Mouse (Mus musculus): ENCODE results near the gene Usp5. TPM values are rescaled to one million over a fixed set of nuclear protein-coding genes. Genes with fewer than 3 reads are reported as not detected.

Usp5 gene
- 112 and 133 TPM in 2 replicates for polyA plus RNA-seq (2012; rRNA removed; ENCODE audit: low replicate concordance)

GRCm38 (mm10) chr6:124828868-124829798 lies at the start of gene Usp5, which contains the start of gene Cdca3:
TSS of gene Usp5 (minus strand) at chr6:124829484.
TSS of gene Cdca3 (plus strand) at chr6:124829547.

GRCm38 (mm10) chr6:124863658-124864298 lies 34.5 kb upstream of the Usp5 start, which contains the start of gene Gpr162:
TSS of gene Gpr162 (minus strand) at chr6:124863983.

GRCm38 (mm10) chr6:124856916-124857839 lies 27.9 kb upstream of the Usp5 start, which contains the start of gene P3h3:
TSS of gene P3h3 (minus strand) at chr6:124857752.

GRCm38 (mm10) chr6:124840241-124841167 lies 11.2 kb upstream of the Usp5 start, which contains the start of gene Gnb3:
TSS of gene Gnb3 (minus strand) at chr6:124840275.

GRCm38 (mm10) chr6:124813933-124814332 lies 15.4 kb downstream of the Usp5 start, which contains the start of gene Tpi1:
TSS of gene Tpi1 (minus strand) at chr6:124814296.

GRCm38 (mm10) chr6:124808358-124809012 lies 20.8 kb downstream of the Usp5 start, which contains the start of gene Spsb2:
TSS of gene Spsb2 (plus strand) at chr6:124808661.

GRCm38 (mm10) chr6:124779222-124779983 lies 49.9 kb downstream of the Usp5 start, which contains the start of gene Lrrc23:
TSS of gene Lrrc23 (minus strand) at chr6:124779727.

GRCm38 (mm10) chr6:124769101-124769765 lies 60.1 kb downstream of the Usp5 start, which contains the start of gene Eno2:
TSS of gene Eno2 (minus strand) at chr6:124769673.

Other genes starting within 250 kb of the Usp5 start
- 0.20 and 0.77 TPM in 2 replicates for gene C1s2, start 193.4 kb downstream of the Usp5 start, polyA plus RNA-seq (2012; rRNA removed; ENCODE audit: low replicate concordance)
- gene Lpcat3, start 166.5 kb downstream of the Usp5 start, polyA plus RNA-seq (2012; rRNA removed; ENCODE audit: low replicate concordance): 165 and 205 TPM in 2 replicates
- 43.9 and 76.9 TPM in 2 replicates for gene Emg1, start 117.3 kb downstream of the Usp5 start, polyA plus RNA-seq (2012; rRNA removed; ENCODE audit: low replicate concordance)
- gene Phb2, start 117.1 kb downstream of the Usp5 start, polyA plus RNA-seq (2012; rRNA removed; ENCODE audit: low replicate concordance): 146 and 173 TPM in 2 replicates
- 11.4 and 26.9 TPM in 2 replicates for gene Ptpn6, start 90.8 kb downstream of the Usp5 start, polyA plus RNA-seq (2012; rRNA removed; ENCODE audit: low replicate concordance)
- 190 and 330 TPM in 2 replicates for gene Grcc10, start 88.1 kb downstream of the Usp5 start, polyA plus RNA-seq (2012; rRNA removed; ENCODE audit: low replicate concordance)
- gene Gm45234, start 73.5 kb downstream of the Usp5 start, polyA plus RNA-seq (2012; rRNA removed; ENCODE audit: low replicate concordance): not detected in 2 replicates
- 35.1 and 76.7 TPM in 2 replicates for gene Atn1, start 73.0 kb downstream of the Usp5 start, polyA plus RNA-seq (2012; rRNA removed; ENCODE audit: low replicate concordance)
- gene Eno2, start 59.8 kb downstream of the Usp5 start, polyA plus RNA-seq (2012; rRNA removed; ENCODE audit: low replicate concordance): 7.9 and 22.7 TPM in 2 replicates
- 1.9 and 2.1 TPM in 2 replicates for gene Lrrc23, start 49.8 kb downstream of the Usp5 start, polyA plus RNA-seq (2012; rRNA removed; ENCODE audit: low replicate concordance)
- gene Spsb2, start 20.8 kb downstream of the Usp5 start, polyA plus RNA-seq (2012; rRNA removed; ENCODE audit: low replicate concordance): 20.3 and 27.3 TPM in 2 replicates
- gene Tpi1, start 15.2 kb downstream of the Usp5 start, polyA plus RNA-seq (2012; rRNA removed; ENCODE audit: low replicate concordance): 546 and 1,076 TPM in 2 replicates
- 5.8 and 31.7 TPM in 2 replicates for gene Cdca3, start 63 bp upstream of the Usp5 start, polyA plus RNA-seq (2012; rRNA removed; ENCODE audit: low replicate concordance)
- 0.47 and 1.4 TPM in 2 replicates for gene Gnb3, start 10.8 kb upstream of the Usp5 start, polyA plus RNA-seq (2012; rRNA removed; ENCODE audit: low replicate concordance)
- gene P3h3, start 28.3 kb upstream of the Usp5 start, polyA plus RNA-seq (2012; rRNA removed; ENCODE audit: low replicate concordance): 23.0 and 97.5 TPM in 2 replicates
- gene Gpr162, start 34.5 kb upstream of the Usp5 start, polyA plus RNA-seq (2012; rRNA removed; ENCODE audit: low replicate concordance): 0.24 and 3.3 TPM in 2 replicates
- gene Cd4, start 58.7 kb upstream of the Usp5 start, polyA plus RNA-seq (2012; rRNA removed; ENCODE audit: low replicate concordance): 0.79 and 2.4 TPM in 2 replicates
- gene Lag3, start 82.2 kb upstream of the Usp5 start, polyA plus RNA-seq (2012; rRNA removed; ENCODE audit: low replicate concordance): 5.0 and 6.7 TPM in 2 replicates
- 1,311 and 1,715 TPM in 2 replicates for gene Ptms, start 90.6 kb upstream of the Usp5 start, polyA plus RNA-seq (2012; rRNA removed; ENCODE audit: low replicate concordance)
- gene Mlf2, start 101.9 kb upstream of the Usp5 start, polyA plus RNA-seq (2012; rRNA removed; ENCODE audit: low replicate concordance): 398 and 422 TPM in 2 replicates
- 192 and 221 TPM in 2 replicates for gene Cops7a, start 136.1 kb upstream of the Usp5 start, polyA plus RNA-seq (2012; rRNA removed; ENCODE audit: low replicate concordance)
- 3.7 and 15.6 TPM in 2 replicates for gene Pianp, start 167.2 kb upstream of the Usp5 start, polyA plus RNA-seq (2012; rRNA removed; ENCODE audit: low replicate concordance)
- 49.1 and 77.6 TPM in 2 replicates for gene Zfp384, start 179.7 kb upstream of the Usp5 start, polyA plus RNA-seq (2012; rRNA removed; ENCODE audit: low replicate concordance)
- 69.3 and 75.0 TPM in 2 replicates for gene Ing4, start 210.3 kb upstream of the Usp5 start, polyA plus RNA-seq (2012; rRNA removed; ENCODE audit: low replicate concordance)
- gene Acrbp, start 220.2 kb upstream of the Usp5 start, polyA plus RNA-seq (2012; rRNA removed; ENCODE audit: low replicate concordance): 11.9 and 31.8 TPM in 2 replicates
- 5.0 and 8.4 TPM in 2 replicates for gene Lpar5, start 238.4 kb upstream of the Usp5 start, polyA plus RNA-seq (2012; rRNA removed; ENCODE audit: low replicate concordance)

All from subcutaneous adipose tissue, adult 2 months (tissue).